Mouse (Mus musculus) cerebellum, adult 2 months (tissue): Measurements from ENCODE around the gene Rabgap1l.

Source experiments
- CTCF ChIP-seq: fragments of 200-500 bp; IDR thresholded peaks from 2 replicates; pipeline ENCODE4 v1.5.1; 2011; ENCODE audit warnings: low read depth, mild to moderate bottlenecking, control low read depth, low read length, moderate library complexity, borderline replicate concordance; ENCODE audit not compliant: insufficient read depth
- POLR2A ChIP-seq: fragments of 200-500 bp; IDR thresholded peaks from 2 replicates; pipeline ENCODE4 v1.6.1; 2011; ENCODE audit warnings: low read length, control low read depth, borderline replicate concordance; ENCODE audit not compliant: insufficient read depth

GRCm38 (mm10) chr1:160534571-160535335 lies 258.3 kb downstream of the Rabgap1l start:
- TF ChIP-seq CTCF (no peak), POLR2A (no peak)
